Mouse (Mus musculus) limb, embryonic 12.5 days (tissue): ENCODE measurements around the gene Slc25a15. TPM values are rescaled to one million over a fixed set of nuclear protein-coding genes. Genes with fewer than 3 reads are reported as not detected.

Source experiments
- polyA plus RNA-seq: library from polyadenylated mRNA; unstranded; fragments of >200 nt; fragmentation: Nextera tagmentation; extraction: Ambion mirVana; gene quantifications from 2 replicates; pipeline ENCODE4 v1.2.1, GENCODE M21; 2016

Slc25a15 gene
- polyA plus RNA-seq, 1 experiment from 2014 or later = 17.7 TPM

Other genes starting within 250 kb of the Slc25a15 start
- 7.2 and 7.4 TPM in 2 replicates for gene Nek3, start 232.2 kb downstream of the Slc25a15 start, polyA plus RNA-seq
- gene Ckap2, start 212.8 kb downstream of the Slc25a15 start, polyA plus RNA-seq = 49.4 and 50.4 TPM in 2 replicates
- 34.7 and 36.6 TPM in 2 replicates for gene Vps36, start 205.8 kb downstream of the Slc25a15 start, polyA plus RNA-seq
- 8.0 and 9.7 TPM in 2 replicates for gene Thsd1, start 171.3 kb downstream of the Slc25a15 start, polyA plus RNA-seq
- gene Tpte, start 115.2 kb downstream of the Slc25a15 start, polyA plus RNA-seq = not detected in 2 replicates
- gene Mrps31, start 12.8 kb upstream of the Slc25a15 start, polyA plus RNA-seq = 41.3 and 42.6 TPM in 2 replicates